Mouse (Mus musculus) heart, embryonic 13.5 days (tissue): ENCODE results near the gene Olfr548-ps1. TPM values are rescaled to one million over a fixed set of nuclear protein-coding genes. Genes with fewer than 3 reads are reported as not detected.

Source experiments
- ATAC-seq: fragments of 200-750 bp; cut with Nextera tagmentation; 2 replicates; pipeline ENCODE4 v1.8.0; 2017; ENCODE audit warnings: moderate TSS enrichment; ENCODE audit not compliant: insufficient number of reproducible peaks, low FRiP score, low TSS enrichment; ENCODE audit errors: extremely low read depth
- H3K27ac ChIP-seq: fragments of 300-500 bp; sonication (generic); replicated peaks from 2 replicates; pipeline ENCODE4 v1.5.1; 2015; ENCODE audit warnings: moderate library complexity, mild to moderate bottlenecking, inconsistent platforms
- H3K27me3 ChIP-seq: fragments of 300-500 bp; sonication (generic); replicated peaks from 2 replicates; pipeline ENCODE4 v1.6.1; 2015; ENCODE audit warnings: mild to moderate bottlenecking, inconsistent platforms
- H3K36me3 ChIP-seq: fragments of 300-500 bp; sonication (generic); 2 replicates; pipeline ENCODE4 v1.6.1; 2015; ENCODE audit warnings: mild to moderate bottlenecking, inconsistent platforms
- H3K4me1 ChIP-seq: fragments of 300-500 bp; sonication (generic); 2 replicates; pipeline ENCODE4 v1.6.1; 2015; ENCODE audit warnings: inconsistent platforms
- H3K4me2 ChIP-seq: fragments of 300-500 bp; sonication (generic); 2 replicates; pipeline ENCODE4 v1.6.1; 2015; ENCODE audit warnings: inconsistent platforms, mild to moderate bottlenecking, moderate library complexity
- H3K4me3 ChIP-seq: fragments of 300-500 bp; sonication (generic); 2 replicates; pipeline ENCODE4 v1.5.1; 2015; ENCODE audit warnings: moderate library complexity, mild to moderate bottlenecking, inconsistent platforms
- H3K9ac ChIP-seq: fragments of 300-500 bp; sonication (generic); 2 replicates; pipeline ENCODE4 v1.6.1; 2015; ENCODE audit warnings: inconsistent platforms, mild to moderate bottlenecking, moderate library complexity
- H3K9me3 ChIP-seq: fragments of 300-500 bp; sonication (generic); 2 replicates; pipeline ENCODE4 v1.6.1; 2016; ENCODE audit warnings: inconsistent platforms
- WGBS: fragments of 180-500 bp; shearing (Covaris S2); methylation state at CpG from one replicate; pipeline ENCODE4 v1.1.7; 2015; ENCODE audit warnings: mixed read lengths; 5-methylcytosine and 5-hydroxymethylcytosine counted together
- polyA plus RNA-seq: library from polyadenylated mRNA; unstranded; fragments of >200 nt; fragmentation: Nextera tagmentation; extraction: Ambion mirVana; gene quantifications from 2 replicates; pipeline ENCODE4 v1.2.1, GENCODE M21; 2015

Gene Olfr548-ps1
- polyA plus RNA-seq, 1 experiment from 2014 or later: not detected

GRCm38 (mm10) chr7:102516261-102517050 lies 24.2 kb upstream of the Olfr548-ps1 start:
- H3K4me1 ChIP-seq: peaks cover 7% of the 10 kb centered on the region
- no peak overlapping the region for H3K27ac ChIP-seq
- 54% methylated on average over 10 of the region's 10 CpGs for WGBS
- no peaks in the 10 kb centered on the region for H3K36me3 ChIP-seq
- no peaks in the 10 kb centered on the region for H3K9me3 ChIP-seq
- no peak overlapping the region for H3K4me2 ChIP-seq
- H3K9ac ChIP-seq: no peak overlapping the region
- peaks cover 47% of the 10 kb centered on the region for H3K27me3 ChIP-seq
- H3K4me3 ChIP-seq: no peak overlapping the region
- ATAC-seq: no peak

- Histone ChIP-seq H3K4me1 (peaks cover 7% of the 10 kb centered on the region), H3K27ac (no peak overlapping the region), H3K9ac (no peak overlapping the region), H3K27me3 (peaks cover 42% of the 10 kb centered on the region), H3K4me3 (no peak overlapping the region), H3K36me3 (no peaks in the 10 kb centered on the region), H3K9me3 (no peaks in the 10 kb centered on the region), H3K4me2 (no peak overlapping the region)
- 72% methylated on average over 2 of the region's 2 CpGs for WGBS
- no peak for ATAC-seq
Measured at GRCm38 (mm10) chr7:102517051-102517335, 23.7 kb upstream of the Olfr548-ps1 start.

- WGBS: 71% methylated on average over 1 of the region's 1 CpGs
- Histone ChIP-seq H3K9me3 (no peaks in the 10 kb centered on the region), H3K4me3 (no peak overlapping the region), H3K4me2 (no peak overlapping the region), H3K9ac (no peak overlapping the region), H3K27ac (no peak overlapping the region), H3K4me1 (no peaks in the 10 kb centered on the region), H3K36me3 (no peaks in the 10 kb centered on the region), H3K27me3 (no peaks in the 10 kb centered on the region)
- no peak for ATAC-seq
Measured at GRCm38 (mm10) chr7:102529052-102529451, 11.6 kb upstream of the Olfr548-ps1 start.

- no peak within 1 kb of the TSS for H3K4me3 ChIP-seq
- no peaks in the 10 kb centered on the region for H3K36me3 ChIP-seq
- no peaks in the 10 kb centered on the region for H3K27me3 ChIP-seq
- 62% methylated on average over 1 of the region's 1 CpGs for WGBS
- no peak within 1 kb of the TSS for H3K9ac ChIP-seq
- ATAC-seq: no peak
- H3K27ac ChIP-seq: no peak within 1 kb of the TSS
- no peaks in the 10 kb centered on the region for H3K9me3 ChIP-seq
- no peak within 1 kb of the TSS for H3K4me2 ChIP-seq
- no peaks in the 10 kb centered on the region for H3K4me1 ChIP-seq
Measured at GRCm38 (mm10) chr7:102534449-102534848, 6.2 kb upstream of the Olfr548-ps1 start, which contains the start of gene Olfr547. TSS of gene Olfr547 (plus strand) at chr7:102534749.

- ATAC-seq: no peak
- 37% methylated on average over 3 of the region's 3 CpGs for WGBS
- H3K9ac ChIP-seq: no peak overlapping the region
- H3K27ac ChIP-seq: no peak overlapping the region
- no peaks in the 10 kb centered on the region for H3K4me1 ChIP-seq
- no peaks in the 10 kb centered on the region for H3K36me3 ChIP-seq
- H3K4me3 ChIP-seq: no peak overlapping the region
- no peaks in the 10 kb centered on the region for H3K27me3 ChIP-seq
- no peaks in the 10 kb centered on the region for H3K9me3 ChIP-seq
- no peak overlapping the region for H3K4me2 ChIP-seq
Measured at GRCm38 (mm10) chr7:102541251-102541650, 555 bp downstream of the Olfr548-ps1 start.

- Histone ChIP-seq H3K4me3 (no peak within 1 kb of the TSS), H3K36me3 (no peaks in the 10 kb centered on the region), H3K9ac (no peak within 1 kb of the TSS), H3K9me3 (no peaks in the 10 kb centered on the region), H3K4me1 (no peaks in the 10 kb centered on the region), H3K27ac (no peak within 1 kb of the TSS), H3K27me3 (no peaks in the 10 kb centered on the region), H3K4me2 (no peak within 1 kb of the TSS)
- no peak for ATAC-seq
- WGBS: 83% methylated on average over 3 of the region's 3 CpGs
Measured at GRCm38 (mm10) chr7:102549570-102549969, 8.9 kb downstream of the Olfr548-ps1 start, which contains the start of gene Olfr549. TSS of gene Olfr549 (plus strand) at chr7:102549870.

GRCm38 (mm10) chr7:102553279-102553678 lies 12.6 kb downstream of the Olfr548-ps1 start:
- ATAC-seq: no peak
- Histone ChIP-seq H3K4me2 (no peak overlapping the region), H3K27ac (no peak overlapping the region), H3K4me3 (no peak overlapping the region), H3K9ac (no peak overlapping the region), H3K27me3 (no peaks in the 10 kb centered on the region), H3K4me1 (no peaks in the 10 kb centered on the region), H3K9me3 (no peaks in the 10 kb centered on the region), H3K36me3 (no peaks in the 10 kb centered on the region)
- 74% methylated on average over 3 of the region's 3 CpGs for WGBS

GRCm38 (mm10) chr7:102564999-102565997 lies 24.6 kb downstream of the Olfr548-ps1 start, which contains the start of gene Trim21:
TSS of gene Trim21 (minus strand) at chr7:102565486.
- H3K4me2 ChIP-seq: peak within 1 kb of the TSS; percentile 81
- peak within 1 kb of the TSS; percentile 64 for H3K4me3 ChIP-seq
- H3K9ac ChIP-seq: peak within 1 kb of the TSS; percentile 83
- H3K27me3 ChIP-seq: no peaks in the 10 kb centered on the region
- H3K36me3 ChIP-seq: peaks cover 1% of the 10 kb centered on the region; the same call in 1 of the 2 replicates
- peaks cover 8% of the 10 kb centered on the region for H3K4me1 ChIP-seq
- H3K27ac ChIP-seq: 0 out of 2 replicates have a peak within 1 kb of the TSS, but pooled peaks have one; percentile 14
- no peaks in the 10 kb centered on the region for H3K9me3 ChIP-seq
- WGBS: 21% methylated on average over 10 of the region's 10 CpGs
- ATAC-seq: peak; percentile 82; the same call in 1 of the 2 replicates

- Histone ChIP-seq H3K9me3 (no peaks in the 10 kb centered on the region), H3K27ac (no peak overlapping the region), H3K4me1 (peaks cover 8% of the 10 kb centered on the region), H3K36me3 (no peaks in the 10 kb centered on the region), H3K27me3 (no peaks in the 10 kb centered on the region), H3K4me2 (no peak overlapping the region), H3K4me3 (no peak overlapping the region), H3K9ac (no peak overlapping the region)
- ATAC-seq: no peak
- WGBS: 84% methylated on average over 4 of the region's 4 CpGs
Measured at GRCm38 (mm10) chr7:102566219-102566618, 25.5 kb downstream of the Olfr548-ps1 start.

- Histone ChIP-seq H3K4me1 (no peaks in the 10 kb centered on the region), H3K9ac (no peak within 1 kb of the TSS), H3K27me3 (no peaks in the 10 kb centered on the region), H3K27ac (no peak within 1 kb of the TSS), H3K36me3 (no peaks in the 10 kb centered on the region), H3K4me3 (no peak within 1 kb of the TSS), H3K4me2 (no peak within 1 kb of the TSS), H3K9me3 (no peaks in the 10 kb centered on the region)
- 80% methylated on average over 8 of the region's 8 CpGs for WGBS
- ATAC-seq: no peak
Measured at GRCm38 (mm10) chr7:102571142-102571541, 30.4 kb downstream of the Olfr548-ps1 start, which contains the start of gene Olfr550. TSS of gene Olfr550 (plus strand) at chr7:102571442.

GRCm38 (mm10) chr7:102573174-102573830 lies 32.6 kb downstream of the Olfr548-ps1 start:
- no peaks in the 10 kb centered on the region for H3K36me3 ChIP-seq
- WGBS: 60% methylated on average over 3 of the region's 3 CpGs

More at GRCm38 (mm10) chr7:102573174-102573830, 32.6 kb downstream of the Olfr548-ps1 start:
- Histone ChIP-seq H3K4me3 (no peak overlapping the region), H3K9ac (no peak overlapping the region), H3K27ac (no peak overlapping the region), H3K9me3 (no peaks in the 10 kb centered on the region), H3K27me3 (no peaks in the 10 kb centered on the region), H3K4me1 (no peaks in the 10 kb centered on the region), H3K4me2 (no peak overlapping the region)
- no peak for ATAC-seq
